Mouse (Mus musculus) liver, embryonic 16.5 days (tissue): ENCODE measurements around the gene Apoh. TPM values are rescaled to one million over a fixed set of nuclear protein-coding genes. Genes with fewer than 3 reads are reported as not detected.

Experiments used
- ATAC-seq: fragments of 200-750 bp; cut with Nextera tagmentation; 2 replicates; pipeline ENCODE4 v1.8.0; 2017; ENCODE audit warnings: low read depth, mild to moderate bottlenecking, moderate number of reproducible peaks, moderate library complexity
- H3K27ac ChIP-seq: fragments of 300-500 bp; sonication (generic); 2 replicates; pipeline ENCODE4 v1.5.1; 2014; ENCODE audit warnings: mild to moderate bottlenecking, low read length
- H3K27me3 ChIP-seq: fragments of 300-500 bp; sonication (generic); 2 replicates; pipeline ENCODE4 v1.6.1; 2014; ENCODE audit warnings: low read depth, low read length, mixed read lengths; ENCODE audit not compliant: control insufficient read depth, insufficient read depth
- H3K36me3 ChIP-seq: fragments of 300-500 bp; sonication (generic); 2 replicates; pipeline ENCODE4 v1.6.1; 2014; ENCODE audit warnings: mild to moderate bottlenecking; ENCODE audit not compliant: control insufficient read depth, insufficient read depth
- H3K4me1 ChIP-seq: fragments of 300-500 bp; sonication (generic); 2 replicates; pipeline ENCODE4 v1.6.1; 2014; ENCODE audit warnings: low read depth, low read length, mixed read lengths; ENCODE audit not compliant: control insufficient read depth
- H3K4me2 ChIP-seq: fragments of 300-500 bp; sonication (generic); 2 replicates; pipeline ENCODE4 v1.6.1; 2014; ENCODE audit warnings: low read depth, low read length, mixed read lengths
- H3K4me3 ChIP-seq: fragments of 300-500 bp; sonication (generic); 2 replicates; pipeline ENCODE4 v1.5.1; 2014; ENCODE audit warnings: low read depth, mild to moderate bottlenecking, low read length
- H3K9ac ChIP-seq: fragments of 300-500 bp; sonication (generic); 2 replicates; pipeline ENCODE4 v1.6.1; 2014; ENCODE audit warnings: low read depth, low read length
- H3K9me3 ChIP-seq: fragments of 300-500 bp; sonication (generic); replicated peaks from 2 replicates; pipeline ENCODE4 v1.6.1; 2016; ENCODE audit warnings: low read length; ENCODE audit not compliant: control insufficient read depth
- WGBS: fragments of 180-500 bp; shearing (Covaris S2); extraction: QIAGEN DNeasy Blood & Tissue Kit; methylation state at CpG from one replicate; pipeline ENCODE4 v1.1.7; 2014; ENCODE audit not compliant: insufficient replicate concordance; 5-methylcytosine and 5-hydroxymethylcytosine counted together
- polyA plus RNA-seq: library from polyadenylated mRNA; unstranded; fragments of >200 nt; fragmentation: Nextera tagmentation; extraction: Ambion mirVana; gene quantifications from 2 replicates; pipeline ENCODE4 v1.2.1, GENCODE M21; 2015

Gene Apoh
- polyA plus RNA-seq, 1 experiment from 2014 or later = 1,131 TPM

GRCm38 (mm10) chr11:108429076-108429475 is 85.9 kb downstream of the Apoh start:
- Histone ChIP-seq H3K36me3 (no peaks in the 10 kb centered on the region), H3K9ac (no peak overlapping the region), H3K27ac (no peak overlapping the region), H3K4me3 (no peak overlapping the region), H3K9me3 (no peaks in the 10 kb centered on the region), H3K4me2 (no peak overlapping the region), H3K4me1 (peaks cover 3% of the 10 kb centered on the region; the same call in 1 of the 2 replicates), H3K27me3 (peaks cover 15% of the 10 kb centered on the region)
- WGBS = 55% methylated on average over 2 of the region's 2 CpGs
- ATAC-seq = no peak

- H3K27me3 ChIP-seq = no peaks in the 10 kb centered on the region
- H3K36me3 ChIP-seq = no peaks in the 10 kb centered on the region
- no peaks in the 10 kb centered on the region for H3K9me3 ChIP-seq
- H3K9ac ChIP-seq = no peak overlapping the region
- ATAC-seq = no peak
- no peak overlapping the region for H3K4me2 ChIP-seq
- H3K4me1 ChIP-seq = no peaks in the 10 kb centered on the region
- WGBS = 70% methylated on average over 11 of the region's 11 CpGs
- no peak overlapping the region for H3K4me3 ChIP-seq
- no peak overlapping the region for H3K27ac ChIP-seq
These were observed 100.9 kb downstream of the Apoh start for GRCm38 (mm10) chr11:108443893-108444563.

- ATAC-seq = no peak
These were observed 104.0 kb downstream of the Apoh start for GRCm38 (mm10) chr11:108447148-108447547.

GRCm38 (mm10) chr11:108449811-108450210 is 106.7 kb downstream of the Apoh start:
- Histone ChIP-seq H3K27me3 (no peaks in the 10 kb centered on the region), H3K27ac (no peak overlapping the region), H3K36me3 (no peaks in the 10 kb centered on the region), H3K4me1 (no peaks in the 10 kb centered on the region), H3K9ac (no peak overlapping the region), H3K9me3 (no peaks in the 10 kb centered on the region), H3K4me3 (no peak overlapping the region), H3K4me2 (no peak overlapping the region)
- ATAC-seq = no peak
- 25% methylated on average over 3 of the region's 3 CpGs for WGBS

More at GRCm38 (mm10) chr11:108447148-108447547, 104.0 kb downstream of the Apoh start:
- H3K9ac ChIP-seq = no peak overlapping the region
- H3K27me3 ChIP-seq = no peaks in the 10 kb centered on the region
- H3K27ac ChIP-seq = no peak overlapping the region
- H3K4me3 ChIP-seq = no peak overlapping the region
- H3K36me3 ChIP-seq = no peaks in the 10 kb centered on the region
- H3K4me1 ChIP-seq = no peaks in the 10 kb centered on the region
- no peak overlapping the region for H3K4me2 ChIP-seq
- H3K9me3 ChIP-seq = no peaks in the 10 kb centered on the region

- Histone ChIP-seq H3K27ac (no peak overlapping the region), H3K27me3 (no peaks in the 10 kb centered on the region), H3K36me3 (no peaks in the 10 kb centered on the region), H3K9ac (no peak overlapping the region), H3K9me3 (no peaks in the 10 kb centered on the region), H3K4me1 (no peaks in the 10 kb centered on the region), H3K4me3 (no peak overlapping the region), H3K4me2 (no peak overlapping the region)
- 38% methylated on average over 3 of the region's 3 CpGs for WGBS
- no peak for ATAC-seq
These were observed 116.4 kb downstream of the Apoh start for GRCm38 (mm10) chr11:108459599-108459998.

Other genes with a start within 250 kb of the Apoh start
- gene Prkca, start 574 bp downstream of the Apoh start, polyA plus RNA-seq = 2.4 and 3.4 TPM in 2 replicates
- gene Cep112, start 81.8 kb downstream of the Apoh start, polyA plus RNA-seq = 0.96 and 1.1 TPM in 2 replicates